Mouse (Mus musculus): ENCODE measurements at regions not wholly inside any gene's neighbourhood (a gene's known extent, or its start where the extent isn't known, plus 50 kb on each side); places are given as distances from the start of the nearest gene placed in this dataset.

GRCm38 (mm10) chr11:28782486-28782885 is 70.5 kb upstream of the Efemp1 start:
- no peak for DNase-seq

GRCm38 (mm10) chr11:28770831-28771230 is 82.2 kb upstream of the Efemp1 start:
- no peak for DNase-seq

- DNase-seq: no peak
Observed at GRCm38 (mm10) chr11:28760751-28761150, 92.3 kb upstream of the Efemp1 start.

GRCm38 (mm10) chr11:28734941-28735597 is 117.9 kb upstream of the Efemp1 start:
- peak; percentile 5 to 30 for DNase-seq

GRCm38 (mm10) chr11:28734581-28734931 is 118.4 kb upstream of the Efemp1 start:
- DNase-seq: no peak

GRCm38 (mm10) chr11:28733877-28734580 is 119.0 kb upstream of the Efemp1 start:
- DNase-seq: no peak

- DNase-seq: no peak
Observed at GRCm38 (mm10) chr11:28730140-28730539, 122.9 kb upstream of the Efemp1 start.

- DNase-seq: no peak
Observed at GRCm38 (mm10) chr11:28709511-28709910, 125.4 kb upstream of the Ccdc85a start.

- no peak for DNase-seq
Observed at GRCm38 (mm10) chr11:28708431-28708830, 124.3 kb upstream of the Ccdc85a start.

- DNase-seq: no peak
Observed at GRCm38 (mm10) chr11:28702384-28702783, 118.3 kb upstream of the Ccdc85a start.

- DNase-seq: no peak
Observed at GRCm38 (mm10) chr11:28701379-28701778, 117.3 kb upstream of the Ccdc85a start.

GRCm38 (mm10) chr11:28699766-28700165 is 115.6 kb upstream of the Ccdc85a start:
- peak; percentile 7 to 55 for DNase-seq

GRCm38 (mm10) chr11:28697644-28698480 is 113.7 kb upstream of the Ccdc85a start:
- no peak for DNase-seq

GRCm38 (mm10) chr11:28695031-28695430 is 110.9 kb upstream of the Ccdc85a start:
- DNase-seq: no peak

- no peak for DNase-seq
Observed at GRCm38 (mm10) chr11:28693303-28693702, 109.2 kb upstream of the Ccdc85a start.

- DNase-seq: peak; percentile 18 to 46
Observed at GRCm38 (mm10) chr11:28692263-28693194, 108.4 kb upstream of the Ccdc85a start.

- no peak for DNase-seq
Observed at GRCm38 (mm10) chr11:28688436-28688835, 104.3 kb upstream of the Ccdc85a start.

- no peak for DNase-seq
Observed at GRCm38 (mm10) chr11:28685407-28685806, 101.3 kb upstream of the Ccdc85a start.

- DNase-seq: no peak
Observed at GRCm38 (mm10) chr11:28681311-28681710, 97.2 kb upstream of the Ccdc85a start.

- no peak for DNase-seq
Observed at GRCm38 (mm10) chr11:28670765-28671164, 86.6 kb upstream of the Ccdc85a start.

GRCm38 (mm10) chr11:28669359-28669758 is 85.2 kb upstream of the Ccdc85a start:
- DNase-seq: no peak

- DNase-seq: no peak
Observed at GRCm38 (mm10) chr11:28660377-28660776, 76.3 kb upstream of the Ccdc85a start.

Measured in kidney, postnatal 25 days (tissue).